Mouse (Mus musculus) thymus, postnatal 0 days (tissue): ENCODE data around the gene Arl2. TPM values are rescaled to one million over a fixed set of nuclear protein-coding genes. Genes with fewer than 3 reads are reported as not detected.

Experiments
- polyA plus RNA-seq: library from polyadenylated mRNA; unstranded; fragments of >200 nt; fragmentation: Nextera tagmentation; extraction: Ambion mirVana; gene quantifications from 2 replicates; pipeline ENCODE4 v1.2.1, GENCODE M21; 2015

Arl2 gene
- polyA plus RNA-seq, 1 experiment from 2014 or later, result 57.2 TPM

Other genes starting within 250 kb of the Arl2 start
- gene Tigd3, start 247.4 kb downstream of the Arl2 start, polyA plus RNA-seq, result 3.3 and 4.1 TPM in 2 replicates
- 104 and 116 TPM in 2 replicates for gene Dpf2, start 228.5 kb downstream of the Arl2 start, polyA plus RNA-seq
- 5.2 and 6.7 TPM in 2 replicates for gene Cdc42ep2, start 216.7 kb downstream of the Arl2 start, polyA plus RNA-seq
- gene Pola2, start 177.3 kb downstream of the Arl2 start, polyA plus RNA-seq, result 61.4 and 71.4 TPM in 2 replicates
- gene Slc22a20, start 155.4 kb downstream of the Arl2 start, polyA plus RNA-seq, result not detected in 2 replicates
- gene Capn1, start 125.7 kb downstream of the Arl2 start, polyA plus RNA-seq, result 19.8 and 21.6 TPM in 2 replicates
- 15.1 and 16.5 TPM in 2 replicates for gene Syvn1, start 95.0 kb downstream of the Arl2 start, polyA plus RNA-seq
- gene Mrpl49, start 83.8 kb downstream of the Arl2 start, polyA plus RNA-seq, result 65.2 and 71.4 TPM in 2 replicates
- gene Fau, start 83.7 kb downstream of the Arl2 start, polyA plus RNA-seq, result 1,297 and 1,312 TPM in 2 replicates
- 48.3 and 55.4 TPM in 2 replicates for gene Znhit2, start 80.4 kb downstream of the Arl2 start, polyA plus RNA-seq
- 10.1 and 10.3 TPM in 2 replicates for gene Tm7sf2, start 73.2 kb downstream of the Arl2 start, polyA plus RNA-seq
- gene Vps51, start 64.3 kb downstream of the Arl2 start, polyA plus RNA-seq, result 69.3 and 77.1 TPM in 2 replicates
- gene Tmem262, start 61.5 kb downstream of the Arl2 start, polyA plus RNA-seq, result 0.44 TPM in 1 of 2 replicates, not detected in the other
- gene Gm28374, start 59.3 kb downstream of the Arl2 start, polyA plus RNA-seq, result 0.68 and 1.4 TPM in 2 replicates
- 52.1 and 55.3 TPM in 2 replicates for gene Zfpl1, start 56.6 kb downstream of the Arl2 start, polyA plus RNA-seq
- gene Cdca5, start 56.6 kb downstream of the Arl2 start, polyA plus RNA-seq, result 53.2 and 53.6 TPM in 2 replicates
- gene AC131692.1, start 47.1 kb downstream of the Arl2 start, polyA plus RNA-seq, result 0.27 TPM in 1 of 2 replicates, not detected in the other
- gene Naaladl1, start 35.8 kb downstream of the Arl2 start, polyA plus RNA-seq, result 0.06 and 0.10 TPM in 2 replicates
- 46.4 and 48.5 TPM in 2 replicates for gene Sac3d1, start 22.9 kb downstream of the Arl2 start, polyA plus RNA-seq
- gene Snx15, start 13.2 kb downstream of the Arl2 start, polyA plus RNA-seq, result 31.2 and 34.8 TPM in 2 replicates
- 0.48 and 0.57 TPM in 2 replicates for gene Batf2, start 565 bp downstream of the Arl2 start, polyA plus RNA-seq
- 0.47 and 0.50 TPM in 2 replicates for gene Majin, start 42.8 kb upstream of the Arl2 start, polyA plus RNA-seq
- gene Gpha2, start 84.8 kb upstream of the Arl2 start, polyA plus RNA-seq, result 3.6 and 4.0 TPM in 2 replicates
- gene Ppp2r5b, start 94.3 kb upstream of the Arl2 start, polyA plus RNA-seq, result 8.9 TPM in 2 replicates
- 5.6 and 6.5 TPM in 2 replicates for gene Atg2a, start 100.1 kb upstream of the Arl2 start, polyA plus RNA-seq
- gene Ehd1, start 135.2 kb upstream of the Arl2 start, polyA plus RNA-seq, result 29.5 and 29.9 TPM in 2 replicates
- gene Cdc42bpg, start 164.9 kb upstream of the Arl2 start, polyA plus RNA-seq, result 0.37 and 0.52 TPM in 2 replicates
- gene Men1, start 193.4 kb upstream of the Arl2 start, polyA plus RNA-seq, result 54.0 and 54.2 TPM in 2 replicates
- gene Map4k2, start 199.6 kb upstream of the Arl2 start, polyA plus RNA-seq, result 49.6 and 57.3 TPM in 2 replicates
- 104 and 126 TPM in 2 replicates for gene Sf1, start 222.1 kb upstream of the Arl2 start, polyA plus RNA-seq
- 4.2 and 6.3 TPM in 2 replicates for gene Pygm, start 242.9 kb upstream of the Arl2 start, polyA plus RNA-seq